Mouse (Mus musculus) cerebellum, adult (tissue): Measurements from ENCODE around the gene Zfp799.
"Not testable (repeated sequence)": the region's sequence is repeated elsewhere in the genome, so short reads cannot be mapped to it uniquely, and the experiment has no call there.

ENCODE experiments used
- ATAC-seq: cut with Nextera tagmentation; 2 replicates; pipeline ENCODE4 v1.9.2; 2017; ENCODE audit warnings: mild to moderate bottlenecking, moderate library complexity, mixed read lengths; ENCODE audit not compliant: insufficient number of reproducible peaks, low FRiP score, low TSS enrichment

Zfp799 gene

DNA sequence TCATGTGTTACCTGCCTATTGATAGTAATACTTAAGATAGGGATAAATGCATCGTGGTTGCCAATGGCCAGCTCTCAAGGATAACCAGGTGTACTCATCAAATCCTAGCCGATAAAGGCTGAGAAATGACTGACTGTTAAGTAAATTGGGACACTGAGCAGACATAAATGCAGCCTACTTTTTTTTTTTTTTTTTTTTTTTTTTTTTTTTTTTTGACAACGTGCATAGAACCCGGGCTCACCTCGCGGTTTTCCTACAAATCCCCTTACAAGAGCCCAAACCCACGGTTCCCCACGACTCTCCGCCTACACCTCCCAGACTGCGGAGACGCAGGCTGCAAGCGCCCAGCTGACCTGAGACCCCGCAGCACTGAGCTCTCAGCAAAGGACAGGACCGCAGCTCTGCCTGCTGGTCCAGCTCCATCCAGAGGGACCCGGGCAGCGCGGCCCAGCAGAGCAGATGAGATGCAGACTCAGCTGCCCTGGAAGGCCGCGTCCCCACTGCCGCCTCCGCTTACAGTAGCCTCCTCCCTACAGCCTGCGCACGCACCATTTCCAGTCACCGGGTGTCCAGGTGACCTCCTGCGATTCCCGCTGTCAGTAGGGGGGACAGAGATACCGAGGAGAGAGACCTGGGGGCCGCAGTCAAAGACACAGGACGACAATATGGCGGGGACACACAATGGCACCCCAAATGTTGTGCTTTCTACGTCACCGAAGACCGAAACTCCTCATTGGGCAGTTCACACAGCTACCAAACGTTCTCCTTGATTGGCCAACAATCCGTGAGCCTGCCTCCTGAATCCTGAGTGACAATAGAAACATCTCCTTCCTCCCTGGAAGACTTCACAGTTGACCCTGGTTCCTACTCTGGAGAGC is at the start of gene Zfp799:
TSS of gene Zfp799 (minus strand) at position 722 of the 878 bp plus-strand sequence.
- ATAC-seq: peak; percentile 99

DNA sequence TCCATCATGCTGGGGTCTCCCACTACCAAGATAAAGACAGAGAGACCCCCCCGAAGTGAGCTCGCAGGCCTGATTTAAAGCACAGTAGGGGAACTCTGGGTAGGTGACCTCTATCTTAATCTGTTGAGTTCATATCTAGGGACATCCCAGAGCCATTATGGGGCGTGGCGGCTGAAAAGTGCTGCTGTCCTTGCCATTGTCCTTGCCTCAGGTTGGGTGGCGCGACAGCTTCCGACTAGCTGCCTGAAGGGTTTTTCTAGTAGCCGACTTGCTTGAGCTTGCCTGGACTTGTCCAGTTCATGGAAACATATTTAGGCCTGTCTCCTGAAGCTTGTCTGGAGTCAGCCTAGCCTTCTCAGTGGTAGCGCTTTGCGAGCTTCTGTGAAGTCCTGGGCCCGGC is 48.7 kb upstream of the Zfp799 start:
- ATAC-seq: no peak

DNA sequence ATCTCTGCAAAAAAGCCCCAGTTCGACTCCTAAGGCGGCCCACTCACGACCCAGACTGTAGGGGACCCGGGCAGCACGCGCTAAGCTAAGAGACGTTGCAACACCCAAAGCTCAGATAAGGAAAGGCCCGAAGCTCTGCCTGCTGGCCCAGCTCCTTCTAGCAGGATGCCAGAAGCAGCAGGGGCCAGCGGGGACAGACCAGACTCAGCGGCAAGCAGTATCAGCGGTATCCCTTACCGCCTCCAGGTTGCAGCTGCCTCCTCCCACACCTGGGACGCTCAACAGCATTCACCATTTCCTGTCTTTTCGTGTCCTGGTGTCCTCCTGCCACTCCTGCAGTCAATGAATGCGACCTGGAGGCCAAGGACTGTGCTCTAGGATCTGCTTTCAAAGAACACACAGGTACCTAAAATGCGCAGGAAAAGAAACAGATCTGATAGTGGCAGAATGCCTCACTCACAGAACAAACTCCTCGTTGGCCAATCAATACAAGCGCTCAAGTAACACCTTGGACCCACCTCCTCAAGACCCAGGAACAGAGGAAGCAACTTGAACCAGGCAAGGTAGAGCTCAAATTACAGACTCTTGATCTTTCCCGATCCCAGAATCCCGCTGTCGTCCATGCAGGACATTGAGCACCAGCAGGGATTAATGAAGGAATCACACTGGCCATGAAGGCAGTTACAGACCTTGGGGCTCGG is 47.6 kb upstream of the Zfp799 start:
- no peak for ATAC-seq

DNA sequence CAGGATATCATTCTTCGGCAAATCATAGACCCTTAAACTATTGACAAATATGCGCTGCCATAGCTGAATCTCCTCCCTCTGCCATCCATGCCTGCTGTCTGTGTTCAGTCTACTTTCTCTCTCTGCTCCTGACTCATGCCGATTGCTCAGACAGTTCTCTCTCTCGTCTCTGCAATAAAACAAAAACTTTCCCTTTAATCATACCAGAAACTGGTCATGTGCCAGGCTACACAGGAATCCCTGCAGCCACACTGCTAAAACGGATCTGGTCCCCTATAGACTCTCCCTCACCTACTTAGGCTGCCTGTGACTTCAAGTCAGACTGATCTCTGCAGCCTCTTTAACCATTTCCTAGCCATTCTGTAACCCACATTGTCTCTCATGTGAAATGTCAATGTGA is 42.6 kb upstream of the Zfp799 start:
- no peak for ATAC-seq

DNA sequence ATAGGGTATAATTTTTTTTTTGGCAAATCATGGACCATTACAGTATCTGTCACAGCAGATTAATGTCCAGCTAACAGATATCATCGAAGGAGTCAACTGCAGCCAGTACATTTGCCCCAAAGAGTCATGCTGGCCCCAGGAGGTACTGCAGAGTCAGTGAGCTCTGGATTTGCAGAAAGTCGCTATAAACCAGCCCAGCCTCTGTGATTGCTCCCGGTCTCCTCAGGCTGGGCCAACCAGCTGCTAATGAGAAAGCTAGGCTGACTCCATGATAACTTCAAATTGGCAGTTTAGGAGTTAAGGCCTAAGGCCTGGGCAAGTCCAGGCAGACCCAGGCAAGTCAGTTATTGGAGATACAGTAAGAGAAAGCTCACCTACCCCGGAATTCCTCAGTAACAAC is 42.0 kb upstream of the Zfp799 start:
- no peak for ATAC-seq

DNA sequence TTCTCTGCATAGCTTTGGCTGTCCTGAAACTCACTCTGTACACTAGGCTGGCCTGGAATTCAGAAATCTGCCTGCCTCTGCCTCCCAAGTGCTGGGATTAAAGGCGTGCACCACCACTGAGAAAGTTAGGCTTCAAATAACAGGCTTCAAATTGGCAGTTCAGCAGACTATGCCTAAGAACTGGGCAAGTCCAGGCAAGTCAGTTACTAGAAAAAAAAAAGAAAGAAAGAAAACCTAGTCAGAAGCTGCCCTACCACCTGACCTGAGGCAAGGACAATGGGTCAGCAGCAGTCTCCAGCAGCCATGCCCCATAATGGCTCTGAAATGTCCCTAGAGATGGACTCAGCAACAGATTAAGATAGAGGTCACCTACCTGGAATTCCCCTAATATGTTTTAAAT is 41.4 kb upstream of the Zfp799 start:
- ATAC-seq: no peak

DNA sequence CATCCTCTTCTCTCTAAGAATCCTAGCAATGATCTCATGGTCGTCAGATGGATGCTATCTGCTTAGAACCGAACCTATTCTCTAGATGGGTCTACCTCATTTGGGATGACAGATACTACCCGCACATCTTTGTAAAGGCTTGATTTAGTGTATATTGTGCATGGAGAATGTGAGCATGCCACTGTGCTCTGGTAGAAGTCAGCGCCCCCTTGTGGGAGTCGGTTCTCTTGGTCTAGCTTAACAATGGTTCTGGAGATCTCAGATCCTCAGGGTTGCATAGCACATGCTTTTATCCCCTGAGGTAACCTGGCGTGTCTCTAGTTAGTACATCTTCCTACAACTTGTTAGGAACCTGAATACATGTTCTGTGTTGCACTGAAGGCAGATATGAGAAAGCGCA is 37.2 kb upstream of the Zfp799 start:
- not testable (repeated sequence) for ATAC-seq

DNA sequence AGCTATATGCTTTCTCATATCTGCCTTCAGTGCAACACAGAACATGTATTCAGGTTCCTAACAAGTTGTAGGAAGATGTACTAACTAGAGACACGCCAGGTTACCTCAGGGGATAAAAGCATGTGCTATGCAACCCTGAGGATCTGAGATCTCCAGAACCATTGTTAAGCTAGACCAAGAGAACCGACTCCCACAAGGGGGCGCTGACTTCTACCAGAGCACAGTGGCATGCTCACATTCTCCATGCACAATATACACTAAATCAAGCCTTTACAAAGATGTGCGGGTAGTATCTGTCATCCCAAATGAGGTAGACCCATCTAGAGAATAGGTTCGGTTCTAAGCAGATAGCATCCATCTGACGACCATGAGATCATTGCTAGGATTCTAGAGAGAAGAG is 26.7 kb upstream of the Zfp799 start:
- not testable (repeated sequence) for ATAC-seq

DNA sequence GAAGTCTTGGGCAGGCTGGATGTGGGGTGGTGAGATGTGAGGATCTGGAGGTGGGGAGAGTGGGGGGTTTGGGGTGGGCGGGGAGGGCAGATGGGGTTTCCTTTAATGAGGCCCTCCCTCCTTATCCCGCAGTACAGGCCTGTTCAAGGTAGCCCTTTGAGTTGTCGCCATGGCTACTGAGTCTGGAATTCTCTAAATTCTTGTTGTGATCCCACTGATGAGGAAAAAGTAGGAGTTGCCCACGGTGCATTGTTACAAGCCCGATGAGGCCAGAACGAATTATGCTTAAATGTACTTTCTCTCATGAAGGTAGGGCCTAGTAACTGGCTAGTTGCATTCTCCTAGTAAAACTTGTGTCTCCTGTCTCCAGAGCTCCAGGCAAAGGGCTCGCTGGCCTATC is 21.5 kb upstream of the Zfp799 start:
- no peak for ATAC-seq

DNA sequence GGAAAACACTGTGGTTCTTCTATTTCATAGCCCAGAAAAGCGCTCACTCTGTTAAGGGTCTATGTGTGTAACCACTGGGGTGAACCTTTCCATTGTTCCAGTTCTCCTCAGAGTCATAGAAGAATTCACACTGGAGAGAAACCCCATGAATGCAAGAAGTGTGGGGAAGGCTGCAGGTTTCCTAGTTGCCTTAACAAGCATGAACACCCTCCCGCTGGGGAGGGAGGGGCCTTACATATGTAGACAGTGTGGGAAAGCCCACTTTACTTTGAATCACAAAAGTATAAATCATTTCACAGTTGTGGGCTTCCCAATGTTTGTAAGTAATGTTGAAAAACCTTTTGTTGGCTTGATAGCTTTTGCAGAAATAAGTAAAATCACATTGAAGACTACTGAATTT is 11.3 kb upstream of the Zfp799 start:
- ATAC-seq: no peak

DNA sequence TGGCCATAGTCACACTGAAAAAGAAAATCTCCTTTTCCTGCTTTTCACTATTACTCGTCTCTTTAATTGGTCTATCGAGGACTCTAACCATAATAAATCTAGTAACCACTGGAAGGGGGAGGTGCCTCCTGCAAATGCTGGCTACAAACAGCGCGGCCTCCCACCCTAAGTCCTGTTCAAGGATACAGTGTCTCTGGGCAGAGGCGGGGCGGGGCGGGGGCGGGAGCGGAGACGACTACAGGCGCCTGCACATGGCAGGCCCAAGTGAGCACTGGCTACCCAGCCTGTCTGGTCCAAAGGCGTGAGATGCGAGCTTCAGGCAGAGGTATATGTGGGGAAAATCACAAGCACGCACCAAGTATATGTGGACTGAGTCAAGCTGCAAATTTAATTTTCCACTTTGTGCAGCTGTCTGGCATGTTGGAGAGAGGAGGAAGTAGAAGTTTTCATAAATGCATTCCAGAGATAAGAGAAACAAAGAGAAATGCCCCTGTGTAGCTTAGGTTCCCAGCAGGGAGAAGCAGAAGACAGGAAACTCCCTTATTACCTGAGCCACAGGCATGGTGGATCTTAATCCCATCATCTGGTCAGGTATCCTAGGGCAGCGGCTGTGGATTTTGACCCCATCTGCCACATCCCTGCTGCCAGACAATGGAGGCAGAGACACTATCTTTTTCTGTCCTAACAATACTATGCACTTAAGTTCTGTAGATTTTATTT is 9.2 kb upstream of the Zfp799 start:
- no peak for ATAC-seq

DNA sequence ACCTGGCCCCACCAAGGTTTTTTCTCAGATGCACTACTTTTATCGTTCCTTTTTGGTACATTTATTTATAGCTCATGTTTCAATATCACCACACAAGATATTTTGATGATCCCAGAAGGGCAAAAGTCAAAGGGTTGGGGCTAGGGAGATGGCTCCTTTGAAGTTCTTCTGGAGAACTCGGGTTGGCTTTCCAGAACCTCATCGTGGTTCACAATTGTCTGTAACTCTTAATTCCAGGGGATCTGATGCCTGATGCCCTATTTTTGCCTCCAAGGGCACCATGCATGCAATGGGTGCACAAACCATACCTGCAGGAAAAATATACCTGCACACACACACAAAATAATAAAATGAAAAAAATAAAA is 339 bp upstream of the Zfp799 start:
- ATAC-seq: no peak

DNA sequence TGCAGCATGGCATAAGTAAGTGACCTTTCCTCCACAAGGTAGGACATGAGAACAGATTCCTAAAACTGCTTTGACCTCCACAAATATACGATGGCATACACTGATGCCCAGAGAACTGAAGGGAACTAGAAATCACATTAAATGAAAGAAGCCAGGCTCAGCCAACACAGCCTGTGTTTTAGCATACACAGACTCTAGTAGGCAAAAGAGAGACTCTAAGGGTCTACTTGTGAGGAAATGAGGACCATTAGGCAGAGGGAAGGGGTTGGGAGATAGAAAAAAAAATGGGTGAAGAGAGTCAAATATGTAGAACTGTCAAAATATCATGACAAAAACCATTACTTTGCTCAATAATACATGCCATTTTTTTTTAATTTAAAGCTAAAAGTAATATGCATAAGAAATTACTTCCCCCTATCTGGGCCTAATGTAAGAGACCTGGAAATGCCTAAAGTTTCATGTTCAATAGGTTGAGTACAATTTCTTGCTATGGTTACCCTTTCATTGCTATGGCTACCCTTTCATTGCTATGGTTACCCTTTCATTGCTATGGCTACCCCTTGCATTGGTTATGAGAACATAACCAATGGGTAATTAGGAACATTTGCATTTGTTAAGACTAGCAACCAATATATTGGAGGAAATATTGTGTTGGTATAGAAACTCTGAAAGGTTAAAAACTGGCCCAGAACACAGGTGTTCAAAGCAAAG is 13.8 kb downstream of the Zfp799 start:
- ATAC-seq: no peak

DNA sequence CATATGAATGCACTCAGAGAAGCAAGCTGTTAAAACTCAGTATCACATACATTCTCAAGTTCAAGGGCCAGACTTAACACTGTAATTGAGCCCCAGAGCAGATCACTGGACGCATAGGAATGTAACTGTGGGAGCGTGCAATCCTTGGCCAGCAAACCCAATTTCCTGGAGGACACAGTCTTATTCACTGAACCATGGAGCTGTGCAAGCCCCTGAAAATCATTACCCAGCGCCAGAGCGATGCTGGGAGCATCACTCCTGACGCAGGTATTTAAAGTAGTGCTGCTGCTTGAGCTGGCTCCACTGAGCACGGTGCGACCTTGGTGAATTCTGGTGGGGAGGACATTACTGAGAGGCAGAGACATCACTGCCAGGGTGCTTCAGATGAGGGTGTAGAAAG is 15.9 kb downstream of the Zfp799 start:
- ATAC-seq: no peak

DNA sequence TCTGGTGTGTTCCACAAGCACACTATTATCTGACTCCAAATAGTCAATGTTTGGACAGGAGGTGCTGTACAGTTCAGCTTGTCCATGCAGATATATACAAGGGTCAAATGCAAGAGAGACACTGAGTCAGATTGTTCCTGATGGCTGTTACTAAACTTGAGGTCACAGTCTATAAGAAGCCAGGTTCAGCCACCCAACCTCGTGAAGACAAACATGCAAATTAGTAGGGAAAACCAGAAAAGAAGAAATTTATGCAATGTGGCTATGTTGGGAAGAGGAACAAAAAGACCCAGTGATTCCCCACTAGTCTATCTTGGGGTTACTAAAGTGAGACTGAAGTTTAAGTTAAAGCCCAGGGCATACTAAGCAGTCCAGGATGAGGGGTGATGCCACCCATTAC is 19.4 kb downstream of the Zfp799 start:
- no peak for ATAC-seq

DNA sequence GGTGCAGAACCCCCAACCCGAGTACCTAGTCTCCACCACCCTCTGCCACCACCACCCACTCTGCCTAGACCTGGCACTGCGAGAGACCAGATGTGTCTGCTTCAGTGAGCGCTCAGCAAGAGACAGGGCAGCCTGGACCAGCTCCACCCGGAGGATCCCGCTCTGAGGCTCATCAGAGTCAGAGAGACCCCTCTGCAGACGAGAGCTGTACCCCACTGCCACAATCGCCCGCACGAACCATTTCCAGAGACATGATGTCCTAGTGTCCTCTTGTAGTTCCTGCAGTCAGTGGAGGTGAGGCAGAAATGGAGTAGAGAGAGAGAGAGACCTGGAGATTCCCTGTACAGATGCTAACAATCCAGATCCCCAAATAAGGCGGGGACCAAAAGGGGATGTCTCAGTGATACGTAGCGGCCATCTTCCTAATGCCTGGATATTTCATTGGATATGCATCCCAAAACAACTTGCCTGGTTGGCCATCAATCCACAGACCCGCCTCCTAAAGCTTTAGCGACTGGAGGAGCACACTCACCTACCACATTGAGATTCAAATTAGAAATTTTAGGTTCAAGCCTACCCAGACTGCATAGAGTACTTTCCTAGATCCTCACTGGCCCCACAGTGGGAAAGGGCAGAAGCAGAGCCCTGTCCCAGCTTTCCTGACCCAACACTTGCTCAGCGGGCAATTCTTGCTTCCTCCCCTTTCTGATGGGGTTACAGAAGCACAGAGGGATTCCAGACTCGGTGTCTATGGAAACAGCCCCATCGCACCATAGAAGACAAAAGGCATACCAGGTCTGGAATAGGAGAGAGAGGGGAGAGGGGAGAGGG is 20.3 kb downstream of the Zfp799 start, which contains the start of gene Zfp811:
TSS of gene Zfp811 (minus strand) at position 388 of the 831 bp plus-strand sequence.
- ATAC-seq: peak; percentile 83

DNA sequence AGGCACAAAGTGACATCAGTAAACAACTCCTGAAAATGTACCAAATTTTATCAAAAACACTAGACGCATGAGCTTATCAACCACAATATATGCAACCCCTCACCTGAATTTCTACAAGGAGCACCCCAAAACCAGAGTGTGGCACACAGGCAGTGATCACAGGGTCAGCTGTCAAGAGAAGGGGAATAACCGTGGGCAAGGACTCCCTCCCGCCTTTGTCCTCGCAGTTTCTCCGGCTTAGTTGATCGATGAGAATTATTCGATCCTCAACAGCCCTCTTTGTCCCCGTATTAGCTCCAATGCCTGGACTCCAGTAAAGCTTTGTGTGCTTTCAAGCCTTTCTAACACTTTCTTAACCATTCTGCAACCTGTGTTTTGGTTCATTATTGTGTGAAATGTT is 21.1 kb downstream of the Zfp799 start:
- no peak for ATAC-seq

DNA sequence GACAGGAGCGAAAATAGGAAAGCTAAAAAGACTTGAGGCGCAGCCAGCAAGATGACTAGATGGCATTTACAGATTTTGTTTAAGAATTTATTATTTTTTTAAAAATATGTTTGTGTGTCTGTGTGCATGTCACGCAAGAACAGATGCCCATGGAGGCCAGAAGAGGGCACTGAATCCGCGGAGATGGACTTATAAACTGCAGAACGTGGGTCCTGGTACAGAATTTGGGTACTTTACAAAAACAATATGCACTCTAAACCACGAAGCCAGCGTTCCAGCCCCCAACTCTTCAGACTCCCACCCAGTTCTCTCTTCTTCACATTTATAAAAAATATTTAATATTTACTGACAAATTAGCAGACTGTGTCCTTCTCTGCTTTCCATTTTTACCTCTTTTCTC is 40.8 kb downstream of the Zfp799 start:
- no peak for ATAC-seq

DNA sequence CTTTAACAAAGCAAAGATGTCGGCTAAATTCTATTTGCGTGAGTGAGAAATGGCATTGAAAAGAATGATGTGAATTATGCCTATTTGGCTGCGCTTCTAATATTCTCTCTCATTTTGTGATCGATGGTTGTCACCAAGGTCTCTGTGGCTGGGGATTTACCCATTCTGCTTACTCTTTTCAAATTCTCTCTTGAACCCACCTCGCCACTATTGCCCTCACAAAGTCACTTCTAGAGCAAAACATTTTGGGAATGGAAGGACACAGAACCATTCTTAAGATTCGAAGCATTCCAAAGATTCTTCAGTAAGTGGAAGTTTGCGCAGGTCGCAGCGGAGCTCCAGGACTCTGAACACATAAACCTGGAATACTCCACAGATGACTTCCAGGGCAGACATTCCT is 41.5 kb downstream of the Zfp799 start:
- ATAC-seq: no peak

DNA sequence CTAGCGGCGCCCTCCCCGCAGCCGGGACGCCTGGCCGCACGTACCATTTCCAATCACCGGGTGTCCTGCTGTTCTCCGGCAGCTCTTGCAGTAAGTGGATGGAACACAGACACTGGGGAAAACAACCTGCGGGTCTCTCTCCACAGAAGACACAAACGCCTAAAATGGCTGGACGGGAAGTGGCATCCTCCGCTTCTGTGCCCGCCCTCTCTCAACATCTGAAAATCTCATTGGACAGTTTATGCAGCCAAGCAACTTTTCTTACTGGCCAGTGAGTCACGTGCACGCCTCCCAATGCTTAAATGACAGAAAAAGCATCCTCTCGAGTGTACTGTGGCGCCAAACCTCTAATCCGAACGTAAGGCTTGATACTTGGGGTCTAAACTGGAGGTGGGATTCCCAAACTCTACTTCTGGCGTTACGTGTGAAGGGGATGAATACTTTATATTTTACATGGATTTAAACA is 41.9 kb downstream of the Zfp799 start, which contains the start of gene Zfp871:
TSS of gene Zfp871 (minus strand) at position 194 of the 466 bp plus-strand sequence.
- peak; percentile 99 for ATAC-seq
